Mouse (Mus musculus) megakaryocyte, embryonic 14.5 days (primary cell): ENCODE results near the gene Sept5.

Source experiments
- FLI1 ChIP-seq: IDR thresholded peaks from 2 replicates; pipeline ENCODE4 v1.6.1; 2012; ENCODE audit warnings: low read length, inconsistent platforms, mixed read lengths
- GATA1 ChIP-seq: IDR thresholded peaks from 3 replicates; pipeline ENCODE4 v1.6.1; 2012; ENCODE audit warnings: mixed read lengths, low read length, inconsistent platforms, borderline replicate concordance

DNA sequence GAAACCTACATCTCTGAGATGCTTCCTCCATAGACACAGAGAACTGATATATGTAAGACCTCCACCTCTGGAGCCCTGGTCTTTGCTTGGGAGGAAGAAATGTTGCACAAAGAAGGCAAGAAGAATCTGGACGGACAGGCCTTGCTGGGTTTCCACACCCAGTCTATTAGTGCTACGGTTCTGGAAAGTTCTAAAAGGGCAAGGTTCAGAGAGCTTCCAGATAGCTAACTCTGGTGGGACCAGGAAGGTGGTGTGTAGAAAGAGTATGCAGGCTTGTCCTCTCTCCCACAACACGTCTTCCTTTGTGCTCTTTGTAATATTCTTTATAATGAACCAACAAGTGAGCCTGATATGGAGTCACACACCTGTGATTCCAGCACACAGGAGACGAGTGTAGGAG is 28.8 kb upstream of the Sept5 start:
- TF ChIP-seq FLI1 (no peak), GATA1 (no peak)
